Mouse (Mus musculus): ENCODE measurements around the gene Cluh. TPM values are rescaled to one million over a fixed set of nuclear protein-coding genes. Genes with fewer than 3 reads are reported as not detected.

Gene Cluh
- polyA plus RNA-seq, 1 experiment from 2014 or later: 39.7 TPM

GRCm38 (mm10) chr11:74668466-74668865, 19.2 kb downstream of the Cluh start:
- Histone ChIP-seq H3K27ac (replicated peaks in 1 of 2; ENCODE audit: control insufficient read depth in 1 of 2, insufficient read depth in 1 of 2, low read depth in 2 of 2, low read length in 2 of 2) (no peak overlapping the region), H3K4me3 (ENCODE audit: control insufficient read depth in 1 of 2, insufficient read depth in 1 of 2, low read depth in 1 of 2, low read length in 2 of 2) (no peak overlapping the region), H3K4me1 (ENCODE audit: control insufficient read depth in 2 of 2, insufficient read depth in 2 of 2, low read length in 2 of 2) (no peaks in the 10 kb centered on the region), H3K9ac (ENCODE audit: low read length) (no peak overlapping the region), H3K9me3 (ENCODE audit: control insufficient read depth, low read length) (no peaks in the 10 kb centered on the region), H3K4me2 (ENCODE audit: low read length) (no peak overlapping the region), H3K27me3 (ENCODE audit: control insufficient read depth, insufficient read depth, low read length) (no peaks in the 10 kb centered on the region), H3K36me3 (ENCODE audit: control insufficient read depth, insufficient read depth, low read length) (peaks cover 83% of the 10 kb centered on the region)
- no peak for ATAC-seq (ENCODE audit: insufficient number of reproducible peaks, insufficient read depth, low FRiP score, low read depth)
- 87% methylated on average over 5 of the region's 5 CpGs for WGBS

GRCm38 (mm10) chr11:74668971-74669370, 19.7 kb downstream of the Cluh start:
- no peaks in the 10 kb centered on the region for H3K4me1 ChIP-seq (ENCODE audit: control insufficient read depth in 2 of 2, insufficient read depth in 2 of 2, low read length in 2 of 2)
- 80% methylated on average over 2 of the region's 2 CpGs for WGBS
- no peaks in the 10 kb centered on the region for H3K9me3 ChIP-seq (ENCODE audit: control insufficient read depth, low read length)
- peaks cover 83% of the 10 kb centered on the region for H3K36me3 ChIP-seq (ENCODE audit: control insufficient read depth, insufficient read depth, low read length)
- H3K4me3 ChIP-seq (ENCODE audit: control insufficient read depth in 1 of 2, insufficient read depth in 1 of 2, low read depth in 1 of 2, low read length in 2 of 2): no peak overlapping the region
- H3K4me2 ChIP-seq (ENCODE audit: low read length): no peak overlapping the region
- no peaks in the 10 kb centered on the region for H3K27me3 ChIP-seq (ENCODE audit: control insufficient read depth, insufficient read depth, low read length)
- H3K27ac ChIP-seq (replicated peaks in 1 of 2; ENCODE audit: control insufficient read depth in 1 of 2, insufficient read depth in 1 of 2, low read depth in 2 of 2, low read length in 2 of 2): no peak overlapping the region
- H3K9ac ChIP-seq (ENCODE audit: low read length): no peak overlapping the region
- no peak for ATAC-seq (ENCODE audit: insufficient number of reproducible peaks, insufficient read depth, low FRiP score, low read depth)

- peaks cover 83% of the 10 kb centered on the region for H3K36me3 ChIP-seq (ENCODE audit: control insufficient read depth, insufficient read depth, low read length)
Observed at GRCm38 (mm10) chr11:74670151-74670550, 20.9 kb downstream of the Cluh start.

GRCm38 (mm10) chr11:74671013-74671412, 21.7 kb downstream of the Cluh start:
- H3K9me3 ChIP-seq (ENCODE audit: control insufficient read depth, low read length): no peaks in the 10 kb centered on the region
- H3K4me3 ChIP-seq (ENCODE audit: control insufficient read depth in 1 of 2, insufficient read depth in 1 of 2, low read depth in 1 of 2, low read length in 2 of 2): no peak overlapping the region
- WGBS: 80% methylated on average over 1 of the region's 1 CpGs
- H3K9ac ChIP-seq (ENCODE audit: low read length): no peak overlapping the region
- no peak overlapping the region for H3K27ac ChIP-seq (replicated peaks in 1 of 2; ENCODE audit: control insufficient read depth in 1 of 2, insufficient read depth in 1 of 2, low read depth in 2 of 2, low read length in 2 of 2)
- peaks cover 82% of the 10 kb centered on the region for H3K36me3 ChIP-seq (ENCODE audit: control insufficient read depth, insufficient read depth, low read length)
- no peaks in the 10 kb centered on the region for H3K4me1 ChIP-seq (ENCODE audit: control insufficient read depth in 2 of 2, insufficient read depth in 2 of 2, low read length in 2 of 2)
- no peak for ATAC-seq (ENCODE audit: insufficient number of reproducible peaks, insufficient read depth, low FRiP score, low read depth)
- no peak overlapping the region for H3K4me2 ChIP-seq (ENCODE audit: low read length)
- H3K27me3 ChIP-seq (ENCODE audit: control insufficient read depth, insufficient read depth, low read length): no peaks in the 10 kb centered on the region

More at GRCm38 (mm10) chr11:74670151-74670550, 20.9 kb downstream of the Cluh start:
- no peak overlapping the region for H3K4me3 ChIP-seq (ENCODE audit: control insufficient read depth in 1 of 2, insufficient read depth in 1 of 2, low read depth in 1 of 2, low read length in 2 of 2)
- no peak overlapping the region for H3K9ac ChIP-seq (ENCODE audit: low read length)
- no peak for ATAC-seq (ENCODE audit: insufficient number of reproducible peaks, insufficient read depth, low FRiP score, low read depth)
- no peak overlapping the region for H3K27ac ChIP-seq (replicated peaks in 1 of 2; ENCODE audit: control insufficient read depth in 1 of 2, insufficient read depth in 1 of 2, low read depth in 2 of 2, low read length in 2 of 2)
- H3K4me2 ChIP-seq (ENCODE audit: low read length): no peak overlapping the region
- H3K27me3 ChIP-seq (ENCODE audit: control insufficient read depth, insufficient read depth, low read length): no peaks in the 10 kb centered on the region
- no peaks in the 10 kb centered on the region for H3K9me3 ChIP-seq (ENCODE audit: control insufficient read depth, low read length)
- H3K4me1 ChIP-seq (ENCODE audit: control insufficient read depth in 2 of 2, insufficient read depth in 2 of 2, low read length in 2 of 2): no peaks in the 10 kb centered on the region

GRCm38 (mm10) chr11:74671839-74672238, 22.5 kb downstream of the Cluh start:
- ATAC-seq (ENCODE audit: insufficient number of reproducible peaks, insufficient read depth, low FRiP score, low read depth): no peak
- no peak overlapping the region for H3K4me3 ChIP-seq (ENCODE audit: control insufficient read depth in 1 of 2, insufficient read depth in 1 of 2, low read depth in 1 of 2, low read length in 2 of 2)
- H3K4me1 ChIP-seq (ENCODE audit: control insufficient read depth in 2 of 2, insufficient read depth in 2 of 2, low read length in 2 of 2): no peaks in the 10 kb centered on the region
- H3K9me3 ChIP-seq (ENCODE audit: control insufficient read depth, low read length): no peaks in the 10 kb centered on the region
- H3K9ac ChIP-seq (ENCODE audit: low read length): no peak overlapping the region
- peaks cover 81% of the 10 kb centered on the region for H3K36me3 ChIP-seq (ENCODE audit: control insufficient read depth, insufficient read depth, low read length)
- 82% methylated on average over 5 of the region's 5 CpGs for WGBS
- H3K27me3 ChIP-seq (ENCODE audit: control insufficient read depth, insufficient read depth, low read length): no peaks in the 10 kb centered on the region
- no peak overlapping the region; a peak in 1 of 4 replicates for H3K27ac ChIP-seq (replicated peaks in 1 of 2; ENCODE audit: control insufficient read depth in 1 of 2, insufficient read depth in 1 of 2, low read depth in 2 of 2, low read length in 2 of 2)
- no peak overlapping the region for H3K4me2 ChIP-seq (ENCODE audit: low read length)

GRCm38 (mm10) chr11:74672901-74673513, 23.7 kb downstream of the Cluh start:
- H3K9ac ChIP-seq (ENCODE audit: low read length): no peak overlapping the region
- no peaks in the 10 kb centered on the region for H3K4me1 ChIP-seq (ENCODE audit: control insufficient read depth in 2 of 2, insufficient read depth in 2 of 2, low read length in 2 of 2)
- H3K27me3 ChIP-seq (ENCODE audit: control insufficient read depth, insufficient read depth, low read length): no peaks in the 10 kb centered on the region
- H3K9me3 ChIP-seq (ENCODE audit: control insufficient read depth, low read length): no peaks in the 10 kb centered on the region
- no peak overlapping the region for H3K4me2 ChIP-seq (ENCODE audit: low read length)
- H3K4me3 ChIP-seq (ENCODE audit: control insufficient read depth in 1 of 2, insufficient read depth in 1 of 2, low read depth in 1 of 2, low read length in 2 of 2): no peak overlapping the region
- no peak overlapping the region for H3K27ac ChIP-seq (replicated peaks in 1 of 2; ENCODE audit: control insufficient read depth in 1 of 2, insufficient read depth in 1 of 2, low read depth in 2 of 2, low read length in 2 of 2)
- WGBS: 74% methylated on average over 6 of the region's 6 CpGs
- H3K36me3 ChIP-seq (ENCODE audit: control insufficient read depth, insufficient read depth, low read length): peaks cover 81% of the 10 kb centered on the region
- ATAC-seq (ENCODE audit: insufficient number of reproducible peaks, insufficient read depth, low FRiP score, low read depth): no peak

GRCm38 (mm10) chr11:74673561-74673960, 24.3 kb downstream of the Cluh start:
- Histone ChIP-seq H3K4me2 (ENCODE audit: low read length) (no peak overlapping the region), H3K4me1 (ENCODE audit: control insufficient read depth in 2 of 2, insufficient read depth in 2 of 2, low read length in 2 of 2) (no peaks in the 10 kb centered on the region), H3K27ac (replicated peaks in 1 of 2; ENCODE audit: control insufficient read depth in 1 of 2, insufficient read depth in 1 of 2, low read depth in 2 of 2, low read length in 2 of 2) (no peak overlapping the region), H3K36me3 (ENCODE audit: control insufficient read depth, insufficient read depth, low read length) (peaks cover 81% of the 10 kb centered on the region), H3K27me3 (ENCODE audit: control insufficient read depth, insufficient read depth, low read length) (no peaks in the 10 kb centered on the region), H3K9ac (ENCODE audit: low read length) (no peak overlapping the region), H3K4me3 (ENCODE audit: control insufficient read depth in 1 of 2, insufficient read depth in 1 of 2, low read depth in 1 of 2, low read length in 2 of 2) (no peak overlapping the region), H3K9me3 (ENCODE audit: control insufficient read depth, low read length) (no peaks in the 10 kb centered on the region)
- 75% methylated on average over 1 of the region's 1 CpGs for WGBS
- no peak for ATAC-seq (ENCODE audit: insufficient number of reproducible peaks, insufficient read depth, low FRiP score, low read depth)

- peaks cover 81% of the 10 kb centered on the region for H3K36me3 ChIP-seq (ENCODE audit: control insufficient read depth, insufficient read depth, low read length)
- no peaks in the 10 kb centered on the region for H3K9me3 ChIP-seq (ENCODE audit: control insufficient read depth, low read length)
- H3K4me1 ChIP-seq (ENCODE audit: control insufficient read depth in 2 of 2, insufficient read depth in 2 of 2, low read length in 2 of 2): no peaks in the 10 kb centered on the region
- no peak overlapping the region for H3K4me2 ChIP-seq (ENCODE audit: low read length)
- ATAC-seq (ENCODE audit: insufficient number of reproducible peaks, insufficient read depth, low FRiP score, low read depth): no peak
- 92% methylated on average over 8 of the region's 8 CpGs for WGBS
- no peak overlapping the region for H3K9ac ChIP-seq (ENCODE audit: low read length)
- H3K27ac ChIP-seq (replicated peaks in 1 of 2; ENCODE audit: control insufficient read depth in 1 of 2, insufficient read depth in 1 of 2, low read depth in 2 of 2, low read length in 2 of 2): no peak overlapping the region
- H3K27me3 ChIP-seq (ENCODE audit: control insufficient read depth, insufficient read depth, low read length): no peaks in the 10 kb centered on the region
- no peak overlapping the region for H3K4me3 ChIP-seq (ENCODE audit: control insufficient read depth in 1 of 2, insufficient read depth in 1 of 2, low read depth in 1 of 2, low read length in 2 of 2)
Observed at GRCm38 (mm10) chr11:74674713-74675112, 25.4 kb downstream of the Cluh start.

Measured in heart, embryonic 14.5 days (tissue).